Mouse (Mus musculus): ENCODE measurements at regions not wholly inside any gene's neighbourhood (a gene's known extent, or its start where the extent isn't known, plus 50 kb on each side); places are given as distances from the start of the nearest gene placed in this dataset.

GRCm38 (mm10) chr16:53011847-53012246, 558.0 kb upstream of the Alcam start:
- no peak for DNase-seq

- no peak for DNase-seq
Observed at GRCm38 (mm10) chr16:52988852-52989397, 535.1 kb upstream of the Alcam start.

DNA sequence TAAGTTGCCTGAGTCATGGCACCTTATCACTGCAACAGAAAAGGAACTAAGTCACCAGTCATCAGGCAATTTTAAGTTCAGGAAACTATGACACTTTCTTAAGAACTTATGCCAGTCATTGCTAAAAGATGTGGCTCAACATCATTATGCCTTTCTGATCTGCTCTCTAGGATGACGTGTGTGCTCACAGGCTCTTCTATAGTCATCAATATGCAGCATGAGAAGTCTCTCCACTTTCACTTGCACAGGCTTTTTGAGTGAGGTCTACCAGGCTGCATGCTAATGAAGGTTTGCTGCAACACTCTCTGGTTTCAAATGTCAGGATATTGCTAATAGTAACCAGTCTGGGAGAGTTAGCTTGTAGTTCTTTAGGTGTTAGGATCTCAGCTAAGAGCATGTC, 530.5 kb upstream of the Alcam start:
- DNase-seq: no peak

- DNase-seq: no peak
Observed at GRCm38 (mm10) chr16:52980995-52981394, 527.1 kb upstream of the Alcam start.

DNA sequence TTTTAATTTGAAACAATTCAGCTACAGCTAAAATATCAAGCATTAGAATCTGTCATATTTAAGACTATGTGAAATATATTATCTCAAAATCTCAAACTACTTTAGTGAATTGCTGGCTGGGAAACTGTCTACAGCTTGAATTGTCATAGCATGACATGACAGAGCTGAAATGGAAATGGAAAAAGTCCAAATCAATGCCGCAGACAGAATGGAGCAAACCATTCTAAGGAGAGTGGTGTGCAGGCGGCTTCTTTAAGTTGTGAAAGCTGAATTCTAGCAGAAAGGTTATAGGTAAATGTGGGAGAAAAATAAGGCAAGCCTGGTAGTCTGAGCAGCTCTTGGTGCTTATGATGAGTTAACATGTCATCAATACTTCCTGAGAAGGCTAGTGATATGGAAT, 518.9 kb upstream of the Alcam start:
- no peak for DNase-seq

GRCm38 (mm10) chr16:52947679-52948078, 493.8 kb upstream of the Alcam start:
- no peak for DNase-seq

- DNase-seq: no peak
Observed at GRCm38 (mm10) chr16:52934749-52935148, 480.9 kb upstream of the Alcam start.

- DNase-seq: no peak
Observed at GRCm38 (mm10) chr16:52931978-52932377, 478.1 kb upstream of the Alcam start.

DNA sequence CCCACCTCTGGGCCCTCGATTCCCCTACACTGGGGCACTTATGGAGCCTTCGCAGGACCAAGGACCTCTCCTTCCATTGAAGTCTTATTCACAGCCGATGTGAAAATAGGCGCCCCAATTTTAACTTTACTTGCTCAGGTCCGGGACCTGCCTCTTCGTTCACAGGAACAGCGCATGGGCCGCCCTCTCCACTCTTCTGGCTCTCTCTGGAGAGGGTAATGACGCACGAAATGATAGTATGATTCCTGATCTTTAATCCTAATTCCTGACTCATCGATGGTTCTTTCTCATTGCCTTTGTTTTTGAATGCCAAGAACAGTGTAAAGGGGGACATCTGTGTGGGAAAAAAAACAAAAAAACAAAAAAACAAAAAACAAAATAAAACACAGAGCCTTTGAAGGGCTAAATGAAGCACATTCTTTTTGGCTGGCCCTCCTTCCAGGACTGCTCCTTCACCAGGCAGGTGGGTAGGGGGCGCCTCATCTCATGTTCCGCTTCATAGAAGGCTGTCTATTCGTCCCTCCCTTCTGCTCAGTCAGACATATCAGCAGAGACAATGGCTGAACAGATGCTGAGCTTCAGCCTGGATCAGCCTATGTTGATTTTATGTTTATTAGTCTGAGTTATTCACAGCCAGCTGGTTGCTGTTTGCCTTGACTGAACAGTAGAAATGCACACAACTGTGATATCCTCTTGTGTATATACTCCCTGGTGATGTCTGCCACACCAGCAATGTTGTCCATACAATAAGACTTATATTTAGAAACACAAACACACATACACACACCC, 438.8 kb upstream of the Alcam start:
- no peak for DNase-seq

DNA sequence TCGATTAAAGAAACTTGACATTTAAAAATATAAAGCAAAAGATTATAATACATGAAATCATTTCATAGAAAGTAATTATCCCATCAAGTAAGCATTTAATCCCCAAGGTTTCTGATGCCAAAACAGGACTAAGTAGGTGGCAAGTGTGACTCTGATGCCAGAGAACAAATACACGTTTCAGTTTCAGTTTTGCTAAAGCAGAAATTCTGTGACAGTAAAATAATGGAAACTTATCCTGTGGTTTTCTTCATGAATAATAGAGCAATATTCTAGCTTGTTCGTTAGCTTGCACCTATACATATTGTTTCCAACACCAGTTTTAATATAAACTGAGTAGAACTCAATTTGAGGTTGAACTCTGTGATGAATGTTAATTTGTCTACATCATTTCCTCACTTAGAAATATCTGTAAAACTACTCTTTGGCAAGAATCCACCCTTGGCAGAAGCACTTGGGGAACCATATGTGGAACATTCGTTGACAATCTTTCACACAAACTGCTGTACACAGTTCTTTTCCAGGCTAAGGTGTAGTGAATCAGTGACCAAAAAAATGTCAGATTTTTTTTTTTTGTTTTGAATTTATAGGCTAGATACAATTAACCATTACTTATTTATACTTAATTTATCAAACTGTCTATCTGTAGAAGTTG, 425.7 kb upstream of the Alcam start:
- DNase-seq: no peak

DNA sequence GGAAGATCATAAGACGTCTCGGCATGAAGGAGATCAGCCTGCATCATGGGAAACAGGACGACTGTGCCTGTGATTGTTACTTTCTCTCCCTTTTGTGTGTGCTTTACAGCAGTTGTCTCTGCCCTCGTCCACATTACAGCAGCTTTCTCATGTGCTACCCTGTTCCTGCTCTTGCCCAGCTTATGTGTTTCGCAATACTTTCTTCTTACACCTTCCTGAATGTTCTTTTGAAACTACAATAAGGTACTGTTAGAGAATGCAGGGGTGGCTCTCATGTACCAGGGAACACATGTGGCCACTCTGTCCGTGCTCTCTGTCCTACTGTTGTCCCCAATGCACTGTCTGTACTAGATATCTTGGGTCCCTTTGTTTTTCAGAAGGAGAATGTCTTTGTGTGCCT, 414.0 kb upstream of the Alcam start:
- no peak for DNase-seq

DNA sequence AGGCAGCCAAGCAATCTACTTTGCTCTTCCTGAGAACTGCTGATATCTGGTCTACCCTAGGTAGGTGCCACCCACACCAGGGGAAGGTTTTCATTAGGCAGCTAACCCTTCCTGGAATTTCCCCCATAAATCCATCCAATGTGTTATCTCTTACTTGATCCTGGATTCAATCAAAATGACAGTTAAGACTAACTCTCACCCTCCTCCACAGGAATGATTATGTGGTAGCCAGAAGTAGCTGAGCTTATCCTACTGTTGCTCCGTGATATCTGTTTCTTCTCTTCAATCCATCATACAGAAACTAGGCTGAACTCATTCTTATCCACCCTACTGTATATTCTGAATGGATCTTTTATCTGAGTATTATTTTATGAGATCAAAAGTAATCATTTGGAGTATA, 409.7 kb upstream of the Alcam start:
- DNase-seq: no peak

DNA sequence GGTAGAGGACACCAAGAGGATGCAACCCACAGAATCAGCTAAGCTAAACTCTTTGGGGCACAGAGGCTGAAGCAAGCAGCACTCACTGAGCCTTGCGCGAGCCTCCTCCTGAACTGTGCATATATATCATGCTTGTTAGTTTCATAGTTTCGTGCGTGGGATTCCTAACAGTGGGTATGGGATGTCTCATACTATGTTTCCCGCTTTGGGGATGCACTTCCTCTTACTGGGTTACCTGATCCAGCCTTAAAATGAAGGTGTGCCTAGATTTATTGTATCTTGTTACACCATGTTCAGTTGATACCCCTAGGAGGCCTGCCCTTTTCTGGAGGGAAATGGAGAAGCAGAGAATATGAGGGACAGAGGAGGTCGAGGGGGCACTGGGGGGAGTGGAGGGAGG, 407.4 kb upstream of the Alcam start:
- DNase-seq: no peak

- DNase-seq: no peak
Observed at GRCm38 (mm10) chr16:52858441-52859209, 404.8 kb upstream of the Alcam start.

GRCm38 (mm10) chr16:52851129-52851528, 397.3 kb upstream of the Alcam start:
- DNase-seq: no peak

- no peak for DNase-seq
Observed at GRCm38 (mm10) chr16:52818976-52819375, 365.1 kb upstream of the Alcam start.

DNA sequence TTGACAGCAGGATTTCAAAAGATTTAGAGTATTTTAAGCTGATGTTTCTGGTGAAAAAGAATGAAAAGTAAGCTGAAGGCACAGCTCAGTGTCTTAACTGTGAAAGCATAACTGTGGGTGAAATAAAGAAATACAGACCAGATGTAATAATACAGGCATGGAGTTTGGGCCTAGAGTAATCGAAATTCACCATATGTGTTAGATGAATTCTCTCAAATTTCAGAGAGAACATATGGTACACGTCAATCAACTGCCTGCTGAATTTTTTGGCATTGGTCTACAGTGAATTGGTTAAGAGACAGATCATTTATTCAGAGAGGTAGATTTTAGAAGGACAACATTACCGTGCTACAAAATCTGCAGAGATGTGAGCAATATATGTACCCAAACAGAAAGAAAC, 357.3 kb upstream of the Alcam start:
- no peak for DNase-seq

DNA sequence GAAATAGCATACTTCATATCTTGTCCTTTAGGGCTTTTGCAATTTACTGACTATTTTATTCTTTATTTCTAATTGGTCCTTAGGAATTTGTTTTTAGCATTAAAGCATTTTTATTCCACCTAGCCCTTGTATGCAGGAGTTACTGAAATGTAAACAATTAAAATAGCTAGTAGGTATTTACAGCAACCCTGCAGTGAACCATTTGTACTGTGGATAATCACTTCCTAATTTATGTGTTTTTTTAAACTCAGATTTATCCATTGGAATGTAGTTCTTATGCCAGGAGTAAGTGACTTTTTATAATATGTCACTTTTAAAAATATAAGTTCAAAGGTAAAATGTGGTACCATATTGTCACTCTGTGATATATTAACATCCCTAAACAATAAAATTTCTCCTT, 350.5 kb upstream of the Alcam start:
- no peak for DNase-seq

- no peak for DNase-seq
Observed at GRCm38 (mm10) chr16:52799715-52800392, 346.0 kb upstream of the Alcam start.

- no peak for DNase-seq
Observed at GRCm38 (mm10) chr16:52795184-52795583, 341.3 kb upstream of the Alcam start.

GRCm38 (mm10) chr16:52789946-52790345, 336.1 kb upstream of the Alcam start:
- DNase-seq: no peak

DNA sequence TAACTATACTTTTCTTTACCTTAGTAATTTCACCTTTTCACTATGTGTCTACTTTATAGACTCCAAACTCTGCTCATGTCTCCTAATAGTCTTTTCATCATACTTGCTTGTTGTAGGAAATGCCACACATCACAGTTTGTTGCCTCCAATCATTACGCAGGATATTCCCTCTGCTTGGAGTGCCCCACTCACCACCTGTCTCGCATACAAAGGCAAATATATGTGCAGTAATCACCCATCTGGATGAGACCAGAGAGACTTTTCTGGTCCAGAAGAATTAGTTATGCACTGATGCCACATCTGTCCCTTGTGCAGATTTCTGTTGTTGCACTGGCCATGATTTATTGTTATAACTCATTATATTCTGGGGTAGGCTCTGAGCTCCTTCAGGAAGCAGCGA, 293.9 kb upstream of the Alcam start:
- no peak for DNase-seq
